Mouse (Mus musculus) CH12.LX (cell line): ENCODE results near the gene Olfr1423.

ENCODE experiments used
- BHLHE40 ChIP-seq: IDR thresholded peaks from 2 replicates; pipeline ENCODE4 v1.6.1; 2011; ENCODE audit warnings: mild to moderate bottlenecking, low read depth, low read length, improper control_type of control experiment
- CHD2 ChIP-seq: IDR thresholded peaks from 2 replicates; pipeline ENCODE4 v1.6.1; 2011; ENCODE audit warnings: low read length, improper control_type of control experiment
- CTCF ChIP-seq, 2 experiments: IDR thresholded peaks in 1 of 2; conservative IDR thresholded peaks in 1 of 2; 2 replicates each; pipeline ENCODE4 v1.5.1; 2011 to 2012; ENCODE audit warnings: low read depth in 2 of 2, low read length in 2 of 2, improper control_type of control experiment in 1 of 2, inconsistent platforms in 1 of 2, mild to moderate bottlenecking in 1 of 2, moderate library complexity in 1 of 2
- E2F4 ChIP-seq: IDR thresholded peaks from 2 replicates; pipeline ENCODE4 v1.6.1; 2011; ENCODE audit warnings: low read depth, low read length, improper control_type of control experiment; ENCODE audit not compliant: insufficient replicate concordance
- EP300 ChIP-seq: IDR thresholded peaks from 2 replicates; pipeline ENCODE4 v1.6.1; 2011; ENCODE audit warnings: low read length, improper control_type of control experiment
- HCFC1 ChIP-seq: IDR thresholded peaks from 2 replicates; pipeline ENCODE4 v1.6.1; 2012; ENCODE audit warnings: low read depth, mild to moderate bottlenecking, inconsistent platforms, low read length, improper control_type of control experiment
- IRF4 ChIP-seq: IDR thresholded peaks from 2 replicates; pipeline ENCODE4 v1.6.1; 2014; ENCODE audit warnings: low read depth, mild to moderate bottlenecking, inconsistent platforms, low read length, improper control_type of control experiment
- JUND ChIP-seq: conservative IDR thresholded peaks from 2 replicates; pipeline ENCODE4 v1.6.1; 2011; ENCODE audit warnings: low read depth, low read length, improper control_type of control experiment
- NRF1 ChIP-seq: IDR thresholded peaks from 2 replicates; pipeline ENCODE4 v1.6.1; 2014; ENCODE audit warnings: low read depth, mild to moderate bottlenecking, inconsistent platforms, low read length, improper control_type of control experiment, moderate library complexity
- POLR2A ChIP-seq: IDR thresholded peaks from 2 replicates; pipeline ENCODE4 v1.6.1; 2011; ENCODE audit warnings: low read depth, mild to moderate bottlenecking, improper control_type of control experiment, low read length
- TBP ChIP-seq: conservative IDR thresholded peaks from 2 replicates; pipeline ENCODE4 v1.6.1; 2011; ENCODE audit warnings: low read depth, low read length, improper control_type of control experiment
- USF1 ChIP-seq: IDR thresholded peaks from 2 replicates; pipeline ENCODE4 v1.6.1; 2014; ENCODE audit warnings: low read depth, mild to moderate bottlenecking, inconsistent platforms, low read length, improper control_type of control experiment
- ZC3H11A ChIP-seq: IDR thresholded peaks from 2 replicates; pipeline ENCODE4 v1.6.1; 2012; ENCODE audit warnings: low read depth, mild to moderate bottlenecking, inconsistent platforms, low read length, improper control_type of control experiment
- ZNF384 ChIP-seq: IDR thresholded peaks from 2 replicates; pipeline ENCODE4 v1.6.1; 2012; ENCODE audit warnings: low read depth, low read length, improper control_type of control experiment, inconsistent platforms

DNA sequence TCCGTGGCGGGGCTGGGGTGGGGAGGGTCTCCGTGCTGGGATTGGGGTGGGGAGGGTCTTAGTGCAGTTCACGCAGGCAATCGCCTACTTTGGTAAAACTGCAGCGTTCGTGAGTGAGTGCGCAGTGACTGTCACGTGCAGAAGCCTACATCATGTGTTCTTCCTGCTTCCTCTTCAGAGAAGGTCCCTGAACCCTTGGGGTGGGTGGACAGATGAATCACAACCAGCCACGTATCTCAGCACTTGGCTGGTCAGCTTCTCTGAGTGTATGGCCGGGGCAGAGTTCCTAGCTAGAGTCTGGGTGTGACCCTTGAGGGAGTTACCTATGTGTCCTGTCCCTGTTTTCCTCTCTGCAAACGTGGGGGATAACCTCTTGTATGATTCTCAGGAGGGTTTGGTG is 27.9 kb downstream of the Olfr1423 start:
- TF ChIP-seq POLR2A (peak; percentile 50), EP300 (no peak), HCFC1 (no peak), CHD2 (no peak), E2F4 (no peak), NRF1 (no peak), TBP (no peak; the same call in 1 of the 2 replicates), BHLHE40 (no peak), ZC3H11A (no peak), JUND (no peak), USF1 (no peak), CTCF (conservative IDR thresholded peaks at IDR 0.05 in 1 of 2, IDR thresholded peaks at IDR 0.05 in 1 of 2; ENCODE audit: low read depth in 2 of 2, low read length in 2 of 2) (no peak), ZNF384 (no peak), IRF4 (no peak)
